Comparison of ENCODE assay signal across 22 mouse cellular contexts in the genomic region with DNA sequence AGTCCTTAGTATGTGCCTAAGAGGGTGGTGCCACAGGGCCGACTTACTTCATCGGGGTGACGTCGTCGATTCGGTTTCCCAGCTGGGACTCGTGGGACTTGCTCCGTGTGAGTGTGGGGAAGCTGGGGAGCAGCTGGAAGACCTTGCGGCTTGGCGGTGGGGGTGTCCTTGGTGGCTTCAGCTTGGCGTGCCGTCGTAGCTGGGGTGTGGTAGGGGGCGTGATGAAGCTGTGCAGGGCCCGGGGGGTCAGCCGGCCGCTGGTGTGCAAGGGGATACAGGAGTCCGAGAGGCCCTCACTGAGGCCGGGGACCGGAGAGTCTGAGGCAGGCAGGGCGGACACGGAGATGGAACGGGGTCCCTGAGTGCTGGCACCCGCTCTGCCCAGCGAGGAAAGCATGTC.
"Had no signal": no experiment of that assay in that cellular context is flagged by ENCODE, and none has a peak within 500 bp of the region (broad histone marks: within the 10 kb centered on the region; RNA-seq: fewer than 3 reads in every experiment).

No protein-coding gene starts in this region.

- H3K9ac ChIP-seq: limb, embryonic 12.5 days; limb, embryonic 15.5 days; liver, embryonic 15.5 days; midbrain, embryonic 12.5 days; neural tube, embryonic 13.5 days had no signal

- H3K4me3 ChIP-seq: layer of hippocampus, adult 2 months; left cerebral cortex, adult 2 months; limb, embryonic 12.5 days; limb, embryonic 15.5 days; liver, embryonic 15.5 days; midbrain, embryonic 12.5 days; myocyte; neural tube, embryonic 13.5 days had no signal

- DNase-seq: kidney, adult 2 months; kidney, postnatal 25 days; layer of hippocampus, adult 9-11 months; layer of hippocampus, postnatal 36 days; left cerebral cortex, postnatal 4 days; lung, adult 2 months; lung, postnatal 14 days; lung, postnatal 4 days; retina, postnatal 1 day; right cerebral cortex, postnatal 25 days; thymus, postnatal 25 days had no signal

- H3K27me3 ChIP-seq: limb, embryonic 12.5 days; limb, embryonic 15.5 days; liver, embryonic 15.5 days; midbrain, embryonic 12.5 days; neural tube, embryonic 13.5 days had no signal

- ATAC-seq: midbrain, embryonic 16.5 days had no signal

- H3K4me2 ChIP-seq: limb, embryonic 12.5 days; limb, embryonic 15.5 days; liver, embryonic 11.5 days; liver, embryonic 15.5 days; midbrain, embryonic 12.5 days; neural tube, embryonic 13.5 days had no signal

- H3K9me3 ChIP-seq: limb, embryonic 12.5 days; limb, embryonic 15.5 days; liver, embryonic 15.5 days; neural tube, embryonic 13.5 days had no signal

- H3K27ac ChIP-seq: kidney, postnatal 0 days; layer of hippocampus, adult 2 months; left cerebral cortex, adult 2 months; limb, embryonic 12.5 days; limb, embryonic 15.5 days; liver, embryonic 15.5 days; midbrain, embryonic 12.5 days; neural tube, embryonic 13.5 days had no signal
